Mouse (Mus musculus): ENCODE measurements around the gene Gga2. TPM values are rescaled to one million over a fixed set of nuclear protein-coding genes. Genes with fewer than 3 reads are reported as not detected.

Gene Gga2
- total and polyA plus RNA-seq, 3 experiments: 29.5 to 95.3 (median 30.1) TPM

DNA sequence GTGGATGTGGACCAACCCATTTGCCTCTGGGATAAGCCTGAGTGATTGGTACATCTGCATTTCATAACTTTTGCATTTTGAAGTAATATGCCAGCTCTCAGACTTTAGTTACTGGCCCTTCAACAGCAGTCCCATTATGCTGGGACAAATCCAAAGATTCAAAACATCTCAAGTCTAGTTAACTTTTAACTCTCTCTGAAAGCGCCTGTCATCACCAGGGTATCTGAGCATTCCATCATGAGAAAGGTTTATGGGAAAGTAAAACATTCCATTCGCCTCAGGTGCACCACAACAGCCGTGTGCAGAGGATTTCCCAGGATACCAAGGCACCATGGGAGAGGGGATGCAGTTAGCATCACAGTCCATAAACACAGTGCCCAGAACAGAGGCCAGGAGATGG lies 79.4 kb downstream of the Gga2 start:
- no peak overlapping the region for H3K4me3 ChIP-seq (ENCODE audit: control insufficient read depth in 1 of 2, insufficient read depth in 1 of 2, low read depth in 2 of 2, low read length in 2 of 2)
- H3K36me3 ChIP-seq (ENCODE audit: control insufficient read depth in 1 of 2, insufficient read depth in 2 of 2, low read length in 2 of 2): peaks cover 0 to 3% of the 10 kb centered on the region in 2 experiments; a peak in 3 of 4 replicates
- DNase-seq (ENCODE audit: low read depth, low spot score): no peak

DNA sequence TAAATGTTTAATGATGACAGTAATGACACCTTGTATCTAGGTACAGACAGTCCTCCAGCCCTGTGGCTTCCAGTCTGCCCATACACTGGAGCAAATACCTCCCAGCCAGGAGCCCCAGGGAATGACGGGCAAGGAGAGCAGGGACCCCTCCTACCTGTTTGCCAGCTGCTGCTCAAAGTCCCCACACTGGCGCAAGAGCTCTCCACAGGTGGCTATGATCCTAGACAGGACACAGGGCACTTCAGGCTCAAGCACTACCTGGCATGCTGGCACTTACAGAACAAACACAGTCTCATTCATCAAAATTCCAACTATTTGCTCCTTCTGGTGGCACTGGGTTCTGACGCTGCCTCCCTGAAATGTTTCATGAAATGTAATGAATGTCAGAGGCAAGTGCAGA lies 80.0 kb downstream of the Gga2 start:
- Histone ChIP-seq H3K36me3 (ENCODE audit: control insufficient read depth in 1 of 2, insufficient read depth in 2 of 2, low read length in 2 of 2) (peaks cover 0 to 3% of the 10 kb centered on the region in 2 experiments; a peak in 3 of 4 replicates), H3K4me3 (ENCODE audit: control insufficient read depth in 1 of 2, insufficient read depth in 1 of 2, low read depth in 2 of 2, low read length in 2 of 2) (no peak overlapping the region), H3K9me3 (replicated peaks; ENCODE audit: insufficient read depth, low read length) (no peaks in the 10 kb centered on the region), H3K27me3 (ENCODE audit: control insufficient read depth in 1 of 2, insufficient read depth in 2 of 2, low read length in 2 of 2) (no peaks in the 10 kb centered on the region), H3K27ac (ENCODE audit: control insufficient read depth, low read depth, low read length) (no peak overlapping the region), H3K4me1 (ENCODE audit: control insufficient read depth in 1 of 2, insufficient read depth in 2 of 2, low read length in 2 of 2) (peaks cover 0 to 9% of the 10 kb centered on the region in 2 experiments; a peak in 2 of 4 replicates), H3K79me2 (ENCODE audit: control insufficient read depth, insufficient read depth, low read length, poor library complexity) (no peaks in the 10 kb centered on the region), H3K9ac (ENCODE audit: control insufficient read depth, low read depth, low read length, poor library complexity, severe bottlenecking) (no peak overlapping the region)
- TF ChIP-seq MYC (IDR thresholded peaks at IDR 0.05; ENCODE audit: low read depth, low read length) (no peak), MAX (IDR thresholded peaks at IDR 0.05; ENCODE audit: low read length) (no peak), NELFE (IDR thresholded peaks at IDR 0.05; ENCODE audit: low read depth, low read length) (no peak), RCOR1 (IDR thresholded peaks at IDR 0.05; ENCODE audit: low read depth, low read length) (no peak), TBP (IDR thresholded peaks at IDR 0.05; ENCODE audit: low read depth, low read length) (no peak), E2F4 (IDR thresholded peaks at IDR 0.05; ENCODE audit: borderline replicate concordance, low read depth, low read length) (no peak), GABPA (IDR thresholded peaks at IDR 0.05; ENCODE audit: low read depth, low read length) (no peak), EP300 (IDR thresholded peaks at IDR 0.05; ENCODE audit: low read depth in 1 of 2, low read length in 2 of 2) (no peak), ZC3H11A (IDR thresholded peaks at IDR 0.05; ENCODE audit: low read depth, low read length) (no peak), CHD1 (IDR thresholded peaks at IDR 0.05; ENCODE audit: low read depth, low read length) (no peak)
- DNase-seq (ENCODE audit: low read depth, low spot score): no peak

More for the DNA sequence above, 79.4 kb downstream of the Gga2 start:
- Histone ChIP-seq H3K27ac (ENCODE audit: control insufficient read depth, low read depth, low read length) (no peak overlapping the region), H3K9me3 (replicated peaks; ENCODE audit: insufficient read depth, low read length) (no peaks in the 10 kb centered on the region), H3K4me1 (ENCODE audit: control insufficient read depth in 1 of 2, insufficient read depth in 2 of 2, low read length in 2 of 2) (peaks cover 0 to 9% of the 10 kb centered on the region in 2 experiments; a peak in 2 of 4 replicates), H3K9ac (ENCODE audit: control insufficient read depth, low read depth, low read length, poor library complexity, severe bottlenecking) (no peak overlapping the region), H3K79me2 (ENCODE audit: control insufficient read depth, insufficient read depth, low read length, poor library complexity) (no peaks in the 10 kb centered on the region), H3K27me3 (ENCODE audit: control insufficient read depth in 1 of 2, insufficient read depth in 2 of 2, low read length in 2 of 2) (no peaks in the 10 kb centered on the region)
- no peak for TF ChIP-seq POLR2A (IDR thresholded peaks at IDR 0.05; ENCODE audit: control insufficient read depth in 1 of 2, insufficient read depth in 1 of 2, low read depth in 1 of 2, low read length in 2 of 2, poor library complexity in 1 of 2)
- no peak for TF ChIP-seq ZNF384 (IDR thresholded peaks at IDR 0.05; ENCODE audit: low read depth, low read length)
- no peak for TF ChIP-seq GATA1 (IDR thresholded peaks at IDR 0.05; ENCODE audit: low read depth, low read length)
- TF ChIP-seq USF1 (IDR thresholded peaks at IDR 0.05; ENCODE audit: low read depth, low read length): no peak
- TF ChIP-seq TCF12 (IDR thresholded peaks at IDR 0.05; ENCODE audit: low read depth, low read length): no peak
- no peak for TF ChIP-seq MAZ (IDR thresholded peaks at IDR 0.05; ENCODE audit: low read depth, low read length)
- no peak for TF ChIP-seq CHD1 (IDR thresholded peaks at IDR 0.05; ENCODE audit: low read depth, low read length)
- TF ChIP-seq BHLHE40 (IDR thresholded peaks at IDR 0.05; ENCODE audit: borderline replicate concordance, low read depth, low read length): no peak
- no peak for TF ChIP-seq USF2 (IDR thresholded peaks at IDR 0.05; ENCODE audit: borderline replicate concordance in 1 of 2, insufficient read depth in 1 of 2, low read depth in 1 of 2, low read length in 2 of 2)
- TF ChIP-seq NELFE (IDR thresholded peaks at IDR 0.05; ENCODE audit: low read depth, low read length): no peak

Data from MEL (cell line).